Mouse (Mus musculus) heart, postnatal 36 days (tissue): ENCODE measurements around the gene Cd46. TPM values are rescaled to one million over a fixed set of nuclear protein-coding genes. Genes with fewer than 3 reads are reported as not detected.

Experiments
- DNase-seq, 2 experiments: peaks; one replicate each; pipeline ENCODE4 v3.0.0; 2021 to 2022
- intact Hi-C: fragments of 180-260 bp; cut with DNase I; formaldehyde crosslinking; loops from one replicate; pipeline ENCODE4 v1.15.1; 2025
- total RNA-seq, 2 experiments: library from RNA; stranded (reverse); gene quantifications; 2 replicates each; pipeline ENCODE4 v1.2.3; 2021

Cd46 gene
- 1 to 10 TPM in 1 of 2 experiments, under 1 TPM in 1; 0.80 to 1.2 TPM for total RNA-seq

DNA sequence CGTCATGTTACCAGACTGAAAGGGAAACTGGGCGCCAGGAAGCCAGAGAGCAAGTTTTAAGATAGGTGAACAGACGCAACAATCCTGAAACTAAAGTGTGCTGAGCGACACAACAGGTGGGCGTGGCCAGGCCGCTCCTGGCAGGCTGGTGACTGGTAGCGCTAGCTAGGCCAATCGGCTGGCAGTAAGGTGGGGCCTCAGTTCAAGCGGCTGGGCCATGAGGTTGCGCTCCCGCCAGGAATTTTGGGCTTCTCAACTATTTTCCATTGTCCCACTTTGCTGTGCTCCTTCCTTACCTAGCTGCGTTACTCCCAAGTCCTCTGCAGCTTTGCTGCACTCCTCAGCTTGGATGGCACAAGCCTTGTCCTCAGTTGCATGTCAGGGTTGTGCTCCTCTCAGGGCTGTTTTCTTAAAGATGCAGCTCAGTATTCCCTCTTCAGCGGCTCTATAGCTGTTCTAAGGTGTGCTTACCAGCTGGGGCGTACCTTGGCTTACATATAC, at the start of gene Cd46:
Gene Cd46 (minus strand): TSS at position 30 of the 501 bp plus-strand sequence.
- intact Hi-C loops: no loop called here
- DNase-seq: peak; percentile 63 to 66

DNA sequence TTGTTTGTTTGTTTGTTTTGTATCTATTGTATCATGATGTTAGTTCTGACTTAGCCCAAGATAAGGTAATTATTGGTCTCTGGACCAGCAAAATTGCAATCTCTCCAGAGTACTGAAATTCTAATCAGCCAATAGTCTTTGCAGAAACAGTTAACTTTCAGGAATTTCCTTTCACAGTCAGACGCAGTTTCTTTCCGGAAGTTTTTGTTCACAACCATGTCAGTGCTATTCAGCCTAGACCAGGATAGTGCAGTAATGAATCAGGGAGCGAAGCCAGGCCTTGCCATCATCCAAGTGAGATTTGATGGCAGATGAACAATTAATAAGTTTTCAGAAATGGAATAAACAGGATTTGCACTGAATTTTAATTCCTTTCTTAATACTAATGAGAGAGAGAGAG, 40.0 kb upstream of the Cd46 start:
- intact Hi-C loops: loop anchor here (5.0 kb wide), 2 partner anchors 100 to 255 kb away; no protein-coding TSS in a partner anchor

DNA sequence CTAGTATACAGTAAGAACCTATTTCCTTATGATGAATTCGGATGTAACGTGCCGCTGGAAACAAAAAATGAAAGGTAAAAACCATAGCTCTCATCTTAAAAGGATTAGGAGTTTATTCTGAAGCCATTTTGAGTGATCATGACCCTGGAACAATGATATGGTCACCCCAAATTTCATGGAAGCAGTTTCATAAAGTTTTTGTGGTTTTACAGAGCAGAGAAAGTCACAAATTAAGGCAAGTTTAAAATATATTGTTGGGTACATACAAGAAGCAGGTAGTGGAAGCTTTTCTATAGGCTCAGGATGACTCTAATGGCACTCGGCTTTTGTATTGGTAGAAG, 39.6 kb upstream of the Cd46 start:
- intact Hi-C loops: loop anchor here (2.0 to 5.0 kb wide), 3 partner anchors 101 to 254 kb away; no protein-coding TSS in a partner anchor
- DNase-seq: no peak

More for the DNA sequence above, 40.0 kb upstream of the Cd46 start:
- DNase-seq: no peak

DNA sequence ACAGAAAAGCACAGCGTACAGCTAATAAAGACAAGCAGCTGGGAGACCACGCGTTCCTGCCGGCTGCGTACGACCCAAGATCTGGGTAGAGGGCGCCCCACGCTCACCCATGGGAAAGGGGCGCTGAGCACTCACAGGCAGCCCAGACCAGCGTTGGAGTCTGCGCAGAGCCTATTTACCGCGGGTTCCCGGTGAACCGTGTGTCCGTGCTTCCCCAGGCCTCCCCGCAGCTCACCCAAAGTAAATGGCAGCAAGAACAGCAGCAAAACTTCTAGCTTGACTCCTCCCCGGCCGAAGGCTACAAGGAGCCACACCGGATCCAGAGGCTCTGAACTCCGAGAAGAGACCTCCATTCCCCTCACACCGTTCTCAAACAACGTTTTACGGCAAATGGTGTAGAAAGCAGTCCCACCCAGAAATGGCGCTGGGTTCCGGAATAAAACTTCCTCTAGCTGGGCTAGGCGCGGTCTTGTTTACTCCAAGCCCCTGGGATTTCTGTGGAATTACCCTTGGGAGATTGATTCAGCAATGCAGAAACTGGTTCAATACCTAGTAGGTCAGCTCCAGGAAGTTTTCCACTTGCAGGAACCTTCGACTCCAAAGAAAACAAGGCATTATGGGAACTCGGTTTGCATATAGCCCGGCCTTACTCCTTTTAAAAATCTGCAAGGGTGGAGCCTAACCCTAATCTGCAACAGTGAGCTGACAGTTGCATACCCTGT, 39.1 kb upstream of the Cd46 start, which contains the start of gene Cr1l:
Gene Cr1l (minus strand): TSS at position 634 of the 722 bp plus-strand sequence.
- intact Hi-C loops: loop anchor here (2.0 to 5.0 kb wide), 3 partner anchors 101 to 254 kb away; no protein-coding TSS in a partner anchor
- DNase-seq: peak; percentile 84 to 89

DNA sequence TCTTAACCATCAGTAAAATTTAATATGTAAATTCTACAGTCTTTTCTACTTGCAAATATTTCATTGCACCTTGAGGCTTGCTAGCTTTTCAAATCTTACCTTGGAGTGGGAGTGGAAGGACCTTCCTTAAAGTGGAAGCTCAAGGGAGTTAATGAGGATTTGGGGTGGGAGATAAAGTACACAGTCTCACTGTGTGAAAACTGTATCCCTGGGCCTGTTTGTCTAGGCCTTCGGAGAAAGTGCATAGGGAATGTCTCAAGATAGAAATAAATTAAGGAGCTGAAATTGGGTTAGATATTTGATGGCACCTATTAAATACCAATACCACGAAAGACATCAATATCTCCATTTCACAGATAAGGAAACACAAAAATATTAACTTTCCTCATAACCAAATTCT, 38.4 kb upstream of the Cd46 start:
- no peak for DNase-seq
- intact Hi-C loops: loop anchor here (2.0 to 5.0 kb wide), 3 partner anchors 102 to 253 kb away; no protein-coding TSS in a partner anchor

DNA sequence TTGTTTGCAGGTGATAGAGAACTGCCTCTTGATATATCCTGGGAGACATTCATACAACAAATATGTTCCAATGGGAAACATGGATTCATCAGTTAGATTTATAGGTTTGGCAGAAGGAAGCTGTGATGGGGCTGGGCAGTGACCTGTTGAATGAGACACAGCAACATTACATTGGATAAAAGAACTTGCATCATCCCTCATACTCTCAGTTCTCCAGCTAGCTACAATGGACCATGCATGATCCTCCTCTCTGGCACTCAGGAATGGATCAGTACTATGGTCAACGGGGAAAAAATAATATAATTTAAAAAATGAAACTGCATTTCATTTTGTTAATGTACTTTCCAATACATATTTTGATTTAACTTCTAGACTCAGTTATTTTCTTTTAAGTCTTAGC, 37.8 kb upstream of the Cd46 start:
- DNase-seq: no peak
- intact Hi-C loops: loop anchor here (2.0 to 5.0 kb wide), 3 partner anchors 102 to 253 kb away; no protein-coding TSS in a partner anchor

DNA sequence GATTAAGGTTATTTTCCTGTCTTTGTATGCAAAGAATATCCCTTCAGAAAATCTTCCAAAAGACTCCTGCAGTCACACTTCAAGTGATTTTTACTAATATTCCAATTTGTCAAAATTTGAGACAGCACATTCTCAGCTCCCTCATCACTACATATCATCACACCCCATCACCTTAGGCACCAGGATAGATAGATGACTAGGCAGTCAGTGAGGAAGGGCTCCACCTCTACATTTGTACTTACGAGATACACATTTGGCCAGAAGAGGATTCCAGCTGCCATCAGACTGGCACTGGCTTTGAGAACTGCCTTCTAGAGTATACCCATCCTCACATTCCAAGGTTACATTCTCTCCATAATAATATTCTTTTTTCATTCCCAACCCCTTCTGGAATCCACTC, 22.4 kb upstream of the Cd46 start:
- intact Hi-C loops: no loop called here
- DNase-seq: no peak

DNA sequence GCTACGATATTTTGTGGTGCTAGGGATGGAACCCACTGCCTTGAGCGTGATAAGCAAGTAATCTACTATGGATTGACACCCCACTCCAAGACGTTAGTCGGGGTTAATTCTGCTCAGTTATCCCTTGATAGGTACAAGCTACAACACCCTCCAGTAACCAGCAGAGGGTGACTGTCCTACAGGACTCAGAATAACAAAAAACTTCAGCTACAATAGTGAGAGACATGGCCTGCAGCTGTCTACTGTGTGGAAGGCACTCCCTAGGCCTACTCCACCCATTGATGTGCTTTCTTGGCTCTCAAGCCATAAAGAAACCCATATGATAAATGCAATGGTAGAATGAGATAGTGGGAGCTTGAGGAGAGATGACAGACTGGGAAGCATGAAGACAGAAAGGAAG, 21.6 kb upstream of the Cd46 start:
- intact Hi-C loops: no loop called here
- DNase-seq: no peak

DNA sequence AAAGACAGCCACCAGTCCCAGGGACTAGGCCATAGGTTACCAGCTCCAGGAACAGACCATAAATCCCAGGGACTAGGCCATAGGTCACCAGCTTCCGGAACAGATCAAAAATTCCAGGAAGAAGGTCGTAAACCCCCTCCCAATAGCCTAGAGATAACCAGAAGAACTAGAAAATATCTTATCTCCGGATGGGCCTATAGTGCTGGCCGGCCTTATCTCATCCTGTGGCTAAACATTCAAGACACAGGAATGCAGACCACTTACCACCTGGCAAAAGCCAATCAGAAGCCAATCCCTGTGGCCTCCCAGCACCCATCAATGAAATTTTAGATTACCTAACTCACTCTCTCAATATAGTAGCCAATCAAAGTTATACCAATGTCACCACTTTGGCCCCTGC, 8.6 kb upstream of the Cd46 start:
- no peak for DNase-seq
- intact Hi-C loops: no loop called here

DNA sequence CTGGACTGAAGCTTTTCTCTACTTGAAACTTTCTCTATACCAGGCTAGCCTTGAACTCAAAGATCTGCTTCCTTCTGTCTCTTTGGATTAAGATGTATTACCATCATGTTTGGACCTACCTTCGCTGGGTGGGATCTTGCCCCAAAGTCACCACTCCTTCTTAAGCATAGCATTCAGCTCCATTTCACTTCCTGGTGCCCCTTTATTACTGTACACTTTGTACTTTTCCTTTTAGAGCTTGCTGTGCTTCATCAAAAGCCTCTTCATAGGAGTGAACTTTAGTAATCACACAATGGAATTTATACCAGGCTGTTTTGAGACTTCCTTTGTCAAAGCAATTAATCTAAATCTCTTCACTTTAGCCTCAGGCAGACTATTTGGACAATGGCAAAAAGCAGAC, 6.0 kb upstream of the Cd46 start:
- intact Hi-C loops: no loop called here
- DNase-seq: no peak

DNA sequence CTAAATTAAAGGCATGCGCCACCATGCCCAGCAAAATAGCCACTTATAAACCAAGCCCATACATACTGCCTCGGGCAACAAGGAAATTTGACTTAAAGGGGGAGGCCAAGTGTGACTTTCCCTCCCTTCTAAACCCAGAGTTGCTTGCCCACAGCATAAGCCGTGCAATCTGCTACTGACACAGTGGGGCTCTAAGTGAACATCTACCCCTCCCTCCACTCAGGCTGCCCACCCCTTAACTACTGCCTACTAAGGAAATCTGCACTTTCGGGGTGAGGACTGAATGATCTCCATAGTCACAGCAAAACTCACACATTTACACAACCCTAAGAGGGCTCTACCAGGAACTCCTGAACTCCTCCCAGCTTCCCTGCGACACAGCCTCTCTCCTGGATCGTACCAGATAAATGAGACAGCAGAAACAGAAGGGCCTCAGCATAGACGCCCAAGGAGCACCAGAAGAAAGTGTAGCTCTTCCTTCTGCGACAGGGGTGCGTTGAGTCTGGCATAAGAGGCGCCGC, 290 bp downstream of the Cd46 start:
- intact Hi-C loops: no loop called here
- DNase-seq: no peak

DNA sequence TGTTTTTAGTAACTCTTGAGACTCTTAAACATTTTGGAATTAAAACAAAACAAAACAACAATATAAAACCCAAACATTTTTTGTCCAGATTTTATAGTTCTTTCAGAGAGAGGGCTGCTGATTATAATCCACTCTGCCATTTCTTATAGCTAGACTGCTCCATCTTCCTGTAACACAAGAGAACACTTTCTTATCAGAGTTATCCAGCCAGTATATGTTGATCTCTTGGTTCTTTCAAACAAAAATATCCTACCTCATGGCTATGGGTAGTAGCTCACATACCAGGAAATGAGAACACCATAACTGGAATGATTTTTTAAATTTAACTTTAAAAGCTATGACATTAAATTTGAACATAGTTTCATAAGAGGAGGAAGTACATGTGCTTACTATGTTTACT, 9.9 kb downstream of the Cd46 start:
- no peak for DNase-seq
- intact Hi-C loops: no loop called here

DNA sequence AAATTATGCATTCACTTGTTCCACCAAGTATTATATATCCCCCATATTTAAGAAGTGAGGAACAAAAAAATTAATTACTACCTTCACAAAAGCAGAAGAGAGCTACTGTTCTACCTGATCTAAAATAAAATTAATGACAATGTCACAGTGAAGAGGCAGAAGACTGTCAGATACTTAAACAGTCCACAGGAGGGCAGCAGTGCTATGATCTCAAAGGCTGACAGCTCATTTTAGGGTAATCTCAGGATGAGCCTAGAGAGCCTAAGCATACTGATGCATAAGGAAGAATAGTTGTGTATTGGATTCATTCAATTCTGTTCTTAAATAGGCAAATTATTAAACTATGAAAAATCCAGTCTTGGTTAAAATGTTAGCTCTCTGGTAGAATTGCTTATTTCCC, 51.6 kb downstream of the Cd46 start:
- DNase-seq: peak in 1 of 2 experiments; percentile 42
- intact Hi-C loops: loop anchor here (1.0 kb wide), 1 partner anchor 64 kb away; no protein-coding TSS in a partner anchor

DNA sequence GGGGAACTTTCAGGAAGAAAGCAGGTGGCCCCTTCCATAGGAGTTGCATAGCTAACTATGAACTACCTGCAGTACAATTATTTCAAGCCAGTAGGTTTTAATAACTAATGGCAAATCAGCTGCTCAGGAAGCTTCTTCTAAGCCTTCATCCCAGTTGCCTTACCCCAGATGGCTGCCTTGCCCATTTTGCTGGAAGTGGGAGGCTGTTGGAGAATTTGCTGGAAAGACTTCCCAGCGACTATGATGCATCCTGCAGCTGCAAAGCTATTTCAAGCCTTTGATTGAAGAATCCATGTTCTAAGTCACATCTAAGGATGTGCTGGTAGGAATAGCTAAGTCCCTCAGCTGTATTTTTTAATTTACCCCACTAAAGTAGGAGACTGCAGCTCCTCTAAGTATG, 53.7 kb downstream of the Cd46 start:
- no peak for DNase-seq
- intact Hi-C loops: no loop called here

DNA sequence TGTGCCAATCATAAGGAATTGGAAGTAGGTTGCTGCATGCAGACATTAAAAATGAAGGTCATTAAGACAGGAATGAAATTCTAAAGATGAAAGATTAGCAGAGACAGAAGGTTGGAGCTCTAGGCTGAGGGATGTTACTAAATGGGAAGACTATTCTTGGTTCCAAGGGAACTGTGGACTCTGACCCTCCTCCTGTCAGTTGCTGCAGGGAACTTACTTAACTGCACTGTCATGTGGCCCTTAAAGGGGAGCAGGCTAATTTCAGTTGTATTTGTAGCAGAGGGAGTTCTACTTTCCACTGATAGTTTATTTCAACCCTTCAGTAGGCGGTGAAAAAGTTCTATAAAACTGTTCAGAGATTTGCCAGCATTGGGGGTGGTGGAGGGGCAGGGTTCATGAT, 54.1 kb downstream of the Cd46 start:
- no peak for DNase-seq
- intact Hi-C loops: no loop called here

DNA sequence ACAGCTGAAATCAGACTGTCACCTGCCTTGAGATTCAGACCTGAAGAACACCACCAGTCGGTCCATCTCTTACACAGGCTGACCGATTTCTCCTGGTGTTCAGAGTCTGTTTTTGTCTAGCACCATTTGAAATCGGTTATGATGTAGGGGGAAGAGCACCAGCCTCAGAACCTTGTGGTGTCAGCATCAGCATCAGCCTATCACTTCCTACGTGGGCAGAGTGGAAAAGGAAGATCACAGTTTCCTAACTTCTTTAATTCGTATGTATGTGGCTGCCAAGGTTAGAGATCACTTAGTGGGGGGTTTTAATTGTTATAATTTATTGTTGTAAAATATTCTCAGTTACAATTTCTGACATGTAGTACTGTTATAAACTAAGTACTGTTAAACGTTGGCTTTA, 54.6 kb downstream of the Cd46 start:
- no peak for DNase-seq
- intact Hi-C loops: no loop called here

DNA sequence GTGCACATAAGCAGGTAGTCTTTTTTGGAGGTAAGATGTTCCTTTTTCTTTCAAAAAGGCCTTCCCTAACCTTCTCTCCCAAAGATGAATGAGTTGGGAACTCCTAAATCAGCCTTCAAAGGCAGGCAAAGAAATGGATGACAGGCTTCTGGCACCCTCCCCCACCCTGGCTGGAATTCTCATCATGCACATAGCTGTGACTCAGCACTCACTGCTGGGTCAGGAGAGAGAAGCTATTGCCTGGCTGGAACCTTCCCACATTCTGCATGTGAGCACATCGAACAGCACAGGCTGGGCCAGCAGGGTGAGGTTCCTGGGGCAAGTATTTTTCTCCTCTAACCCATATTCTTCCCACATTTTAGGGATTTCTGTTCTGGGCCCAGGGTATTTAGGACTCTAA, 58.1 kb downstream of the Cd46 start:
- intact Hi-C loops: no loop called here
- peak; percentile 44 to 62 for DNase-seq

DNA sequence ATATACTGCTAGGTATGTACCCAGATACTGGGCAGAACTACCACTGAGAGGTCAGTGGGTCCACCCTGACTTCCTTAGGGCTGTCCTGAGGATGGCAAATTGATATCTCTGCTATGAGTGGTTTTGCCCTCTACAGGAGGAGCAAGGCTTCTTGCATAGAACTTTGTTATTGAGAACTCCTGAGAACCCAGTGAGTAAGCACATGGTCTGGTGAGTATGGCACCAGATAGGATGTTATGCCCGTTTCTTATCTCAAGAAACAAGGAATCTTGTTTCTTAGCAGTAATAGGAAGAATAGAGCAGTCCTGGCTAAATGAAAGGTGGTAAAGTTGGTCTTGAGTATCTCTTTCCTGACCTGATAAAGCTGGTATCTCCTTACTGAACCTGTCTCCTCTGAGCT, 59.3 kb downstream of the Cd46 start:
- intact Hi-C loops: no loop called here
- no peak for DNase-seq

DNA sequence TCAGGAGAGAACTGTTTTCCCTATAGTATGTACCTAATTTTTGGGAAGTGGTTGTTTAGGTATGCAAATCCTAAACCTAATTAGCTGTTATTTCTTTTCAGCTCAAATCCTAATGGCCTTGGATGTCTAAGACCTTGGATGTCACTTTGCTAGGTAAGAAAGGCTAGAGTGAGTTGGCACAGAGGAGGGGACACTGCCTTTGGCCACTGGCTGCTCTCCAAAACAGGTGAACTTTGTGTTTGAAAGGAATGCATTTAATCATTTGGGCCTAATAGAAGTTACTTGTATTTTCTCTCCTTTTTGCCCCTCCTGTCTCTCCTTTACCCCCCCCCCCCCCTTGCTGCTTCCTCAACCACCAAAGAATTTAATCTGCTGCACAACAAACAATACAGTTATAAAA, 60.3 kb downstream of the Cd46 start:
- no peak for DNase-seq
- intact Hi-C loops: no loop called here

DNA sequence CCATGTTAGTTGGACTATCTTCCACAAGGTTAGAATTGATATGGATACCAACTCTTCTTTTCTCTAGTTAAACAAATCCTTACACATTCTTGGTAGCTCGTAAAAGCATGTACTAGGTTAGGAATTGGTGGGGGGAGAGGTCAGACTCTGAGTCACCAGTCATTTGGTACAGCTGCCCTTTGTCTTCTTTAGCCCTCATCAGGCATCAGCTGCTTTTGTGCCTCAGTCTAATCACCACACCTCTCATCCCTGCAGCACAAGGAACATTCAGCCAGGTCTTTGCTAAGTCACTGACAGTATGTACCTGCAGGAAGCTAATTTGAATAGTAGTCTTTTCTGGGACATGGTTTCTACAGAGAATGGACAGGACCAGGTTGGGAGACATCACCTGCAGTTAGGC, 64.5 kb downstream of the Cd46 start:
- DNase-seq: no peak
- intact Hi-C loops: no loop called here

DNA sequence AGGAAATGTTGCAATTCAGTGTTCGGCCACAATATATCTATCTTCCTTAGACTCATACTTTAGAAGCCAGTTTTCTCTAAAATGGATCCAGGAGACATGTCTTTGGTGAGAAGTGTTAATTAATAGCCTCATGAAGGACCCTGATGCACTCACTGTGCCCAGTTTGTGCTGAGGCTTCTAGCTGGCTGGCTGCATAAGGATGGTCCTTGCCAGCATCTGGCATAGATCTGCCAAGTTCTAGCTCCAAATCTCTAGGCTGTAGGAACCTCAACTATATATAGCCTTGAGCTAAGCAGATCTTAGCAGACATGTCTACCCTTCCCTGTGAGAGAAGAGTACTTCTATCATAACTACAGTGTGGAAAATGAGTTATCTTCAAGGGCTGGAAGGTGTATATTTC, 68.2 kb downstream of the Cd46 start:
- no peak for DNase-seq
- intact Hi-C loops: no loop called here

DNA sequence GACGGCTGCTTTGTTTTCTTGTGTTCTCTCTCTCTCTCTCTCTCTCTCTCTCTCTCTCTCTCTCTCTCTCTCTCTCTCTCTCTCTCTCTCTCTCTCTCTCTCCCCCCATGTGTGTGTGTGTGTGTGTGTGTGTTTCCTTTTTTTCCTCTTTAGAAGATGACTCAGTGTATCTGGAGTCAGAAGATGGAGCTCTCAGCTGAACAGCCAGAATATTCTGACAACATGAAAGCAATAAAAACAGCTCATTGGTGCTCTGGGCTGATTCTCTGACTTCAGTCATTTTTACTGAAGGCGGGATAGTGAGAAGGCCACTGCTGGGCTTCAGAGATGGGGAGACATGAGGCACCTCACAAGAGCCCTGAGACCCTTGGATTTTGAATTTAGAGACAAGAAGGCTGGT, 70.2 kb downstream of the Cd46 start:
- intact Hi-C loops: no loop called here
- DNase-seq: no peak
